Mouse (Mus musculus): ENCODE results near the gene Peak1. TPM values are rescaled to one million over a fixed set of nuclear protein-coding genes. Genes with fewer than 3 reads are reported as not detected.
"Not testable (repeated sequence)": the region's sequence is repeated elsewhere in the genome, so short reads cannot be mapped to it uniquely, and the experiment has no call there.

Peak1 gene
- polyA plus RNA-seq, 1 experiment from 2014 or later: 10.1 TPM

- WGBS: 93% methylated on average over 24 of the region's 29 CpGs
- ATAC-seq: peak; percentile 65
- H3K4me2 ChIP-seq (replicated peaks): not testable (repeated sequence)
Measured at GRCm38 (mm10) chr9:56437300-56437892, 19.5 kb upstream of the Peak1 start.

GRCm38 (mm10) chr9:56435821-56436526, 18.1 kb upstream of the Peak1 start:
- Histone ChIP-seq H3K9me3 (no peaks in the 10 kb centered on the region), H3K4me2 (replicated peaks) (no peak overlapping the region), H3K36me3 (no peaks in the 10 kb centered on the region), H3K27me3 (replicated peaks) (no peaks in the 10 kb centered on the region), H3K4me1 (replicated peaks) (no peaks in the 10 kb centered on the region), H3K4me3 (replicated peaks) (no peak overlapping the region), H3K9ac (no peak overlapping the region), H3K27ac (no peak overlapping the region)
- WGBS: 69% methylated on average over 5 of the region's 5 CpGs
- no peak for ATAC-seq

More at GRCm38 (mm10) chr9:56437300-56437892, 19.5 kb upstream of the Peak1 start:
- H3K9me3 ChIP-seq; H3K36me3 ChIP-seq; H3K27ac ChIP-seq; H3K4me3 ChIP-seq (replicated peaks); H3K27me3 ChIP-seq (replicated peaks); H3K4me1 ChIP-seq (replicated peaks); H3K9ac ChIP-seq: not testable (repeated sequence)

- Histone ChIP-seq H3K4me2 (replicated peaks) (no peak overlapping the region), H3K9ac (no peak overlapping the region), H3K27me3 (replicated peaks) (no peaks in the 10 kb centered on the region), H3K4me1 (replicated peaks) (peaks cover 6% of the 10 kb centered on the region; the same call in 1 of the 2 replicates), H3K9me3 (no peaks in the 10 kb centered on the region), H3K36me3 (no peaks in the 10 kb centered on the region), H3K27ac (no peak overlapping the region), H3K4me3 (replicated peaks) (no peak overlapping the region)
- no peak for ATAC-seq
- 79% methylated on average over 4 of the region's 4 CpGs for WGBS
Measured at GRCm38 (mm10) chr9:56424861-56425260, 7.0 kb upstream of the Peak1 start.

GRCm38 (mm10) chr9:56421991-56422390, 4.1 kb upstream of the Peak1 start:
- H3K4me1 ChIP-seq (replicated peaks): peaks cover 6% of the 10 kb centered on the region
- no peaks in the 10 kb centered on the region for H3K36me3 ChIP-seq
- H3K4me3 ChIP-seq (replicated peaks): no peak overlapping the region
- H3K27me3 ChIP-seq (replicated peaks): no peaks in the 10 kb centered on the region
- no peak overlapping the region for H3K9ac ChIP-seq
- no peak overlapping the region for H3K27ac ChIP-seq
- WGBS: 69% methylated on average over 5 of the region's 5 CpGs
- H3K9me3 ChIP-seq: no peaks in the 10 kb centered on the region
- H3K4me2 ChIP-seq (replicated peaks): no peak overlapping the region
- ATAC-seq: no peak

GRCm38 (mm10) chr9:56420892-56421601, 3.2 kb upstream of the Peak1 start:
- no peaks in the 10 kb centered on the region for H3K36me3 ChIP-seq
- ATAC-seq: no peak
- WGBS: 78% methylated on average over 9 of the region's 9 CpGs
- H3K4me2 ChIP-seq (replicated peaks): no peak overlapping the region
- H3K27me3 ChIP-seq (replicated peaks): no peaks in the 10 kb centered on the region
- H3K4me3 ChIP-seq (replicated peaks): no peak overlapping the region
- H3K9me3 ChIP-seq: no peaks in the 10 kb centered on the region
- no peak overlapping the region for H3K9ac ChIP-seq
- H3K27ac ChIP-seq: no peak overlapping the region
- peaks cover 6% of the 10 kb centered on the region for H3K4me1 ChIP-seq (replicated peaks)

GRCm38 (mm10) chr9:56420236-56420635, 2.4 kb upstream of the Peak1 start:
- H3K27me3 ChIP-seq (replicated peaks): no peaks in the 10 kb centered on the region
- no peak for ATAC-seq
- no peak overlapping the region for H3K27ac ChIP-seq
- H3K4me1 ChIP-seq (replicated peaks): peaks cover 6% of the 10 kb centered on the region
- H3K9ac ChIP-seq: no peak overlapping the region
- H3K36me3 ChIP-seq: no peaks in the 10 kb centered on the region
- no peaks in the 10 kb centered on the region for H3K9me3 ChIP-seq
- WGBS: 90% methylated on average over 1 of the region's 1 CpGs
- H3K4me2 ChIP-seq (replicated peaks): no peak overlapping the region
- H3K4me3 ChIP-seq (replicated peaks): no peak overlapping the region

GRCm38 (mm10) chr9:56418738-56419239, 922 bp upstream of the Peak1 start:
- no peaks in the 10 kb centered on the region for H3K27me3 ChIP-seq (replicated peaks)
- peak; percentile 29 for ATAC-seq
- H3K4me1 ChIP-seq (replicated peaks): peaks cover 6% of the 10 kb centered on the region
- H3K36me3 ChIP-seq: no peaks in the 10 kb centered on the region
- H3K9me3 ChIP-seq: no peaks in the 10 kb centered on the region
- H3K9ac ChIP-seq: peak overlapping the region; percentile 67
- H3K4me3 ChIP-seq (replicated peaks): peak overlapping the region; percentile 87
- peak overlapping the region; percentile 96 for H3K27ac ChIP-seq
- under 1% methylated on average over 10 of the region's 11 CpGs for WGBS
- H3K4me2 ChIP-seq (replicated peaks): peak overlapping the region; percentile 60

GRCm38 (mm10) chr9:56417415-56417947, 386 bp downstream of the Peak1 start:
- WGBS: under 1% methylated on average over 40 of the region's 40 CpGs
- peak overlapping the region; percentile 89 for H3K9ac ChIP-seq
- H3K27ac ChIP-seq: peak overlapping the region; percentile 95
- peak overlapping the region; percentile 65 for H3K4me2 ChIP-seq (replicated peaks)
- peak; percentile 76 for ATAC-seq
- no peaks in the 10 kb centered on the region for H3K9me3 ChIP-seq
- H3K4me3 ChIP-seq (replicated peaks): peak overlapping the region; percentile 87
- H3K36me3 ChIP-seq: no peaks in the 10 kb centered on the region
- peaks cover 4% of the 10 kb centered on the region for H3K4me1 ChIP-seq (replicated peaks)
- no peaks in the 10 kb centered on the region for H3K27me3 ChIP-seq (replicated peaks)

- Histone ChIP-seq H3K4me1 (replicated peaks) (no peaks in the 10 kb centered on the region; the same call in 1 of the 2 replicates), H3K27me3 (replicated peaks) (no peaks in the 10 kb centered on the region), H3K4me3 (replicated peaks) (no peak overlapping the region), H3K27ac (no peak overlapping the region), H3K4me2 (replicated peaks) (peak overlapping the region; percentile 65), H3K9me3 (no peaks in the 10 kb centered on the region), H3K36me3 (no peaks in the 10 kb centered on the region), H3K9ac (no peak overlapping the region)
- ATAC-seq: no peak
- WGBS: 45% methylated on average over 4 of the region's 4 CpGs
Measured at GRCm38 (mm10) chr9:56415935-56416607, 1.8 kb downstream of the Peak1 start.

GRCm38 (mm10) chr9:56415393-56415792, 2.5 kb downstream of the Peak1 start:
- Histone ChIP-seq H3K36me3 (no peaks in the 10 kb centered on the region), H3K27ac (no peak overlapping the region), H3K27me3 (replicated peaks) (no peaks in the 10 kb centered on the region), H3K4me3 (replicated peaks) (no peak overlapping the region), H3K4me2 (replicated peaks) (0 out of 2 replicates have a peak overlapping the region, but pooled peaks have one; percentile 65), H3K9ac (no peak overlapping the region), H3K4me1 (replicated peaks) (no peaks in the 10 kb centered on the region; the same call in 1 of the 2 replicates), H3K9me3 (no peaks in the 10 kb centered on the region)
- ATAC-seq: no peak
- WGBS: 80% methylated on average over 1 of the region's 1 CpGs

- H3K4me3 ChIP-seq (replicated peaks): no peak overlapping the region
- no peak overlapping the region for H3K4me2 ChIP-seq (replicated peaks)
- H3K9ac ChIP-seq: no peak overlapping the region
- H3K36me3 ChIP-seq: no peaks in the 10 kb centered on the region
- no peak for ATAC-seq
- no peaks in the 10 kb centered on the region for H3K27me3 ChIP-seq (replicated peaks)
- no peak overlapping the region for H3K27ac ChIP-seq
- H3K4me1 ChIP-seq (replicated peaks): no peaks in the 10 kb centered on the region
- no peaks in the 10 kb centered on the region for H3K9me3 ChIP-seq
Measured at GRCm38 (mm10) chr9:56414322-56414721, 3.5 kb downstream of the Peak1 start.

GRCm38 (mm10) chr9:56412716-56413115, 5.2 kb downstream of the Peak1 start:
- Histone ChIP-seq H3K27ac (no peak overlapping the region), H3K4me2 (replicated peaks) (no peak overlapping the region), H3K9ac (no peak overlapping the region), H3K4me3 (replicated peaks) (no peak overlapping the region), H3K9me3 (no peaks in the 10 kb centered on the region), H3K36me3 (no peaks in the 10 kb centered on the region), H3K4me1 (replicated peaks) (no peaks in the 10 kb centered on the region), H3K27me3 (replicated peaks) (no peaks in the 10 kb centered on the region)
- WGBS: 72% methylated on average over 1 of the region's 1 CpGs
- no peak for ATAC-seq

Measured in intestine, embryonic 15.5 days (tissue).